Comparison of ENCODE assay signal across 19 mouse cellular contexts in genomic region chr17:49149896-49150295, GRCm38 (mm10).
DNase-seq lines count a peak whose midpoint lies in the region; ATAC-seq lines count a peak whose summit lies in the region.
"Had no signal": no experiment of that assay in that cellular context is flagged by ENCODE, and none has a peak within 500 bp of the region (broad histone marks: within the 10 kb centered on the region; RNA-seq: fewer than 3 reads in every experiment).

No protein-coding gene starts in this region.

- intact Hi-C loops in heart, postnatal 10 days (cut with DNase I): no loop called here

- H3K4me2 ChIP-seq in heart, embryonic 12.5 days: no peak overlapping the region

- peak; percentile 66 for DNase-seq in heart, adult 11 months
- no peak for DNase-seq in heart, postnatal 10 days
- DNase-seq in heart, embryonic 10.5 days (ENCODE audit: low spot score): peak; percentile 63
- DNase-seq: adrenal gland, adult 2 months; adrenal gland, adult 8-10 months; adrenal gland, postnatal 10 days; adrenal gland, postnatal 14 days; adrenal gland, postnatal 25 days; adrenal gland, postnatal 36 days; B cell, adult 2 months; cerebellum, adult 11 months; cerebellum, adult 11-12 months; cerebellum, adult 18-20 months had no signal

- H3K4me1 ChIP-seq in heart, embryonic 10.5 days: peaks cover 3% of the 10 kb centered on the region; the same call in 1 of the 2 replicates
- H3K4me1 ChIP-seq in heart, embryonic 12.5 days (replicated peaks): peaks cover 5% of the 10 kb centered on the region; the same call in 1 of the 2 replicates

- H3K9me3 ChIP-seq in heart, embryonic 10.5 days: no peaks in the 10 kb centered on the region
- no peaks in the 10 kb centered on the region for H3K9me3 ChIP-seq in heart, embryonic 12.5 days (replicated peaks)

- WGBS in heart, embryonic 10.5 days: 81% methylated on average over 4 of the region's 4 CpGs
- WGBS in heart, embryonic 12.5 days: 77% methylated on average over 4 of the region's 4 CpGs

- no peak overlapping the region for H3K9ac ChIP-seq in heart, embryonic 12.5 days

- H3K36me3 ChIP-seq in heart, embryonic 10.5 days: no peaks in the 10 kb centered on the region
- no peaks in the 10 kb centered on the region for H3K36me3 ChIP-seq in heart, embryonic 12.5 days
- H3K36me3 ChIP-seq: G1E had no signal

- H3K27ac ChIP-seq in heart, embryonic 10.5 days: no peak overlapping the region
- H3K27ac ChIP-seq in heart, embryonic 12.5 days (ENCODE audit: poor library complexity, severe bottlenecking): no peak overlapping the region

- H3K4me3 ChIP-seq in heart, embryonic 10.5 days: no peak overlapping the region
- H3K4me3 ChIP-seq in heart, embryonic 12.5 days: no peak overlapping the region

- no peaks in the 10 kb centered on the region for H3K27me3 ChIP-seq in heart, embryonic 10.5 days (ENCODE audit: insufficient read depth, poor library complexity, severe bottlenecking)
- H3K27me3 ChIP-seq in heart, embryonic 12.5 days (replicated peaks): peaks cover 9% of the 10 kb centered on the region; the same call in 1 of the 2 replicates
- H3K27me3 ChIP-seq: CH12.LX, Patski had no signal

- ATAC-seq in heart, embryonic 12.5 days (ENCODE audit: insufficient number of reproducible peaks, low FRiP score): no peak
- ATAC-seq: activated CD4-positive, CD25-positive, alpha-beta regulatory T cell, adult 4 months; CD4-positive, CD25-positive, alpha-beta regulatory T cell, adult 4 months; Patski had no signal

Comparison
In these comparisons a context has a peak if more than half of its experiments do, and no peak if none do; other contexts are left out.
1. DNase-seq: peak in heart, adult 11 months (single experiment) and heart, embryonic 10.5 days (single experiment); none in heart, postnatal 10 days (0 of 2).